8 mouse cellular contexts compared by ENCODE assay signal in the genomic region with DNA sequence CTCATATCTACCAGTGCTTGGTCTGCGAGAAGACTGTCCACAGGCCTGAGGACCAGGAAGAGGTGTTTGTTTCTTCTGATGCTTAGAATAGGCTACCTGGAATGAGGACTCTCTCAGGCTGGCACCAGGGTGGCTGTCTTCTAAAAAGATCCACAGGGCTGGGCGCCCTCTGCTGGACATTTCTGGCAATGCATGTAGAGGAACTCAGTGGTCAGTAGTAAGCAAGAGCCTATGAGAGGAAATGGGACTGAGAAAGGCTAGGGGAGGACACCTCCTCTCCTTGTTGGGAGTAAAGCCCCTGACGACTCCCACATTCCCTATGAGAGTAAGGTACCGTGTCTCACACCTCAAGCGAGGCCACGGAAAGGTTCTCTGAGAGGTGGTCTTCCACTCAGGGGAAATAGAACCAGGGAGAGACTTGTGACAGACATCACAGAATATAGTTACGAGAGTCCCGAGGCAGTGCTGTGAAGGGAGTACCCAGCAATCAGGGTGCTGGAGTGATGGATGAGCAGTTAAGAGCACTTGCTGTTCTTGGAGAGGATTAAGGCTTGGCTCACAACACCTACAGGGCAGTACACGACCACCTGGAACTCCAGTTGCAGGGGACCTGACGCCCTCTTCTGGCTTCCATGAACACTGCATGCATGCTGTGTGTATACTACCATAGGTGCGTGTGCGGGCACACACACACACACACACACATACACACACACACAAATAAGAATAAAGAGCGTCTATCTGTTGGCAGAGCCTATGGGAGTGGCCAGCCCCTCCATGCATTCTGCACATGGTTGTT. TPM values are rescaled to one million over a fixed set of nuclear protein-coding genes. Genes with fewer than 3 reads are reported as not detected.
A peak's percentile ranks its signal among the peaks of the same experiment; 100 is the strongest.
DNase-seq lines count a peak whose midpoint lies in the region; ATAC-seq and TF ChIP-seq lines count a peak whose summit lies in the region.

No protein-coding gene starts in this region.

- DNase-seq in CD8-positive naive resting alpha-beta T cell, adult 2 months (ENCODE audit: low read depth in 2 of 2, low spot score in 2 of 2) = peak; percentile 78 to 80
- DNase-seq in brain, adult 2 months (ENCODE audit: low read depth, low spot score) = peak; percentile 93
- DNase-seq in heart, postnatal 0 days (ENCODE audit: low spot score) = peak; percentile 56
- DNase-seq in kidney, postnatal 14 days = peak; percentile 85
- DNase-seq in liver, embryonic 13.5 days = peak; percentile 23

- 62% methylated on average over 13 of the region's 13 CpGs for WGBS in heart, postnatal 0 days
- WGBS in liver, embryonic 13.5 days (ENCODE audit: insufficient replicate concordance) = 52% methylated on average over 13 of the region's 13 CpGs
- WGBS in neural tube, embryonic 13.5 days = 68% methylated on average over 13 of the region's 13 CpGs
- 62% methylated on average over 13 of the region's 13 CpGs for WGBS in stomach, embryonic 16.5 days

- H3K4me3 ChIP-seq in heart, postnatal 0 days (ENCODE audit: low read depth, low read length) = no peak overlapping the region
- no peak overlapping the region for H3K4me3 ChIP-seq in liver, embryonic 13.5 days (replicated peaks)
- H3K4me3 ChIP-seq in neural tube, embryonic 13.5 days = no peak overlapping the region
- no peak overlapping the region for H3K4me3 ChIP-seq in stomach, embryonic 16.5 days (replicated peaks; ENCODE audit: low read length)

- peak; percentile 95 for TF ChIP-seq CTCF in heart, postnatal 0 days (IDR thresholded peaks at IDR 0.05; ENCODE audit: low read depth)

- H3K9me3 ChIP-seq in heart, postnatal 0 days (replicated peaks; ENCODE audit: control insufficient read depth, low read length) = no peaks in the 10 kb centered on the region
- no peaks in the 10 kb centered on the region for H3K9me3 ChIP-seq in liver, embryonic 13.5 days (replicated peaks)
- no peaks in the 10 kb centered on the region for H3K9me3 ChIP-seq in neural tube, embryonic 13.5 days
- H3K9me3 ChIP-seq in stomach, embryonic 16.5 days (replicated peaks; ENCODE audit: control insufficient read depth, low read length) = no peaks in the 10 kb centered on the region

- no peaks in the 10 kb centered on the region for H3K27me3 ChIP-seq in heart, postnatal 0 days (ENCODE audit: control insufficient read depth, insufficient read depth, low read length)
- no peaks in the 10 kb centered on the region for H3K27me3 ChIP-seq in liver, embryonic 13.5 days
- H3K27me3 ChIP-seq in neural tube, embryonic 13.5 days = no peaks in the 10 kb centered on the region
- H3K27me3 ChIP-seq in stomach, embryonic 16.5 days (ENCODE audit: control insufficient read depth, insufficient read depth, low read length) = no peaks in the 10 kb centered on the region

- H3K36me3 ChIP-seq in heart, postnatal 0 days (replicated peaks; ENCODE audit: control insufficient read depth, insufficient read depth, low read length) = no peaks in the 10 kb centered on the region
- no peaks in the 10 kb centered on the region for H3K36me3 ChIP-seq in liver, embryonic 13.5 days
- H3K36me3 ChIP-seq in neural tube, embryonic 13.5 days = no peaks in the 10 kb centered on the region
- no peaks in the 10 kb centered on the region for H3K36me3 ChIP-seq in stomach, embryonic 16.5 days (ENCODE audit: control insufficient read depth, insufficient read depth, low read length)

- no peak overlapping the region for H3K9ac ChIP-seq in heart, postnatal 0 days (replicated peaks; ENCODE audit: low read depth, low read length)
- no peak overlapping the region for H3K9ac ChIP-seq in liver, embryonic 13.5 days
- no peak overlapping the region for H3K9ac ChIP-seq in neural tube, embryonic 13.5 days
- no peak overlapping the region for H3K9ac ChIP-seq in stomach, embryonic 16.5 days (ENCODE audit: low read length)

- no peak for TF ChIP-seq EP300 in heart, postnatal 0 days (IDR thresholded peaks at IDR 0.05; ENCODE audit: low read depth)

- no peaks in the 10 kb centered on the region for H3K4me1 ChIP-seq in heart, postnatal 0 days (ENCODE audit: control insufficient read depth, insufficient read depth)
- H3K4me1 ChIP-seq in liver, embryonic 13.5 days (replicated peaks) = no peaks in the 10 kb centered on the region
- H3K4me1 ChIP-seq in neural tube, embryonic 13.5 days (replicated peaks) = no peaks in the 10 kb centered on the region
- no peaks in the 10 kb centered on the region for H3K4me1 ChIP-seq in stomach, embryonic 16.5 days (ENCODE audit: control insufficient read depth, insufficient read depth, low read length)

- no peak overlapping the region for H3K27ac ChIP-seq in heart, postnatal 0 days (ENCODE audit: low read depth)
- no peak overlapping the region for H3K27ac ChIP-seq in liver, embryonic 13.5 days
- no peak overlapping the region for H3K27ac ChIP-seq in neural tube, embryonic 13.5 days (replicated peaks)
- no peak overlapping the region for H3K27ac ChIP-seq in stomach, embryonic 16.5 days (ENCODE audit: low read length)

- H3K4me2 ChIP-seq in heart, postnatal 0 days (ENCODE audit: low read depth, low read length) = no peak overlapping the region
- no peak overlapping the region for H3K4me2 ChIP-seq in liver, embryonic 13.5 days
- H3K4me2 ChIP-seq in neural tube, embryonic 13.5 days = no peak overlapping the region
- no peak overlapping the region for H3K4me2 ChIP-seq in stomach, embryonic 16.5 days (ENCODE audit: low read depth, low read length)

- ATAC-seq in erythroid progenitor cell, adult 5-6 weeks (replicated peaks; ENCODE audit: low FRiP score, poor library complexity, severe bottlenecking) = peak; percentile 75
- ATAC-seq in heart, postnatal 0 days (ENCODE audit: insufficient read depth, low read depth) = peak; percentile 55; the same call in 1 of the 2 replicates
- ATAC-seq in liver, embryonic 13.5 days (ENCODE audit: low read depth) = peak; percentile 54; the same call in 1 of the 2 replicates
- ATAC-seq in neural tube, embryonic 13.5 days (ENCODE audit: low read depth) = peak; percentile 81; the same call in 1 of the 2 replicates
- ATAC-seq in stomach, embryonic 16.5 days (ENCODE audit: insufficient read depth, low FRiP score) = peak; percentile 34

RNA-seq across cellular contexts. Expression of a gene that starts 34.6 kb away (rescaled TPM):
- 131 and 148 TPM in 2 replicates for total RNA-seq in erythroid progenitor cell, adult 5-6 weeks (2015; ENCODE audit: low replicate concordance)
- 180 and 187 TPM in 2 replicates for total RNA-seq in erythroid progenitor cell, adult 5-6 weeks (2017; ENCODE audit: low replicate concordance)
- 5.7 and 16.3 TPM in 2 replicates for total RNA-seq in heart, postnatal 0 days (2014; rRNA removed; ENCODE audit: low replicate concordance)
- polyA plus RNA-seq in heart, postnatal 0 days (2015; fragmentation: Nextera tagmentation; extraction: Ambion mirVana) = 9.0 and 9.3 TPM in 2 replicates
- polyA plus RNA-seq in liver, embryonic 13.5 days (2015; fragmentation: Nextera tagmentation; extraction: Ambion mirVana) = 127 and 132 TPM in 2 replicates
- polyA plus RNA-seq in neural tube, embryonic 13.5 days (2015; fragmentation: Nextera tagmentation; extraction: Ambion mirVana) = 18.1 and 18.2 TPM in 2 replicates
- 52.9 and 55.2 TPM in 2 replicates for polyA plus RNA-seq in stomach, embryonic 16.5 days (2015; fragmentation: Nextera tagmentation; extraction: Ambion mirVana)

RNA-seq across cellular contexts. Expression of a gene that starts 41.1 kb away (rescaled TPM):
- 2.9 and 3.2 TPM in 2 replicates for total RNA-seq in erythroid progenitor cell, adult 5-6 weeks (2015; ENCODE audit: low replicate concordance)
- 3.3 and 3.6 TPM in 2 replicates for total RNA-seq in erythroid progenitor cell, adult 5-6 weeks (2017; ENCODE audit: low replicate concordance)
- total RNA-seq in heart, postnatal 0 days (2014; rRNA removed; ENCODE audit: low replicate concordance) = 15.9 and 17.5 TPM in 2 replicates
- 16.5 and 19.1 TPM in 2 replicates for polyA plus RNA-seq in heart, postnatal 0 days (2015; fragmentation: Nextera tagmentation; extraction: Ambion mirVana)
- polyA plus RNA-seq in liver, embryonic 13.5 days (2015; fragmentation: Nextera tagmentation; extraction: Ambion mirVana) = 8.7 and 9.0 TPM in 2 replicates
- polyA plus RNA-seq in neural tube, embryonic 13.5 days (2015; fragmentation: Nextera tagmentation; extraction: Ambion mirVana) = 27.5 and 29.1 TPM in 2 replicates
- polyA plus RNA-seq in stomach, embryonic 16.5 days (2015; fragmentation: Nextera tagmentation; extraction: Ambion mirVana) = 15.9 and 17.0 TPM in 2 replicates

Comparison
In these comparisons a context has a peak if more than half of its experiments do, and no peak if none do; other contexts are left out.
1. DNase-seq: peak in every context shown above with its lines; median percentile 93 in brain, adult 2 months; 85 in kidney, postnatal 14 days; 79 in CD8-positive naive resting alpha-beta T cell, adult 2 months; 56 in heart, postnatal 0 days; 23 in liver, embryonic 13.5 days.